Mouse (Mus musculus) lung, postnatal 0 days (tissue): Measurements from ENCODE around the gene Ctf1. TPM values are rescaled to one million over a fixed set of nuclear protein-coding genes. Genes with fewer than 3 reads are reported as not detected.

Experiments
- ATAC-seq: fragments of 200-750 bp; cut with Nextera tagmentation; 2 replicates; pipeline ENCODE4 v1.8.0; 2017; ENCODE audit warnings: moderate library complexity
- DNase-seq: peaks from one replicate; pipeline ENCODE4 v3.0.0-alpha.2; 2016; ENCODE audit warnings: low spot score
- H3K27ac ChIP-seq: fragments of 300-500 bp; sonication (generic); 2 replicates; pipeline ENCODE4 v1.5.1; 2014; ENCODE audit warnings: antibody characterized with exemption, mild to moderate bottlenecking, low read length, mixed read lengths
- H3K27me3 ChIP-seq: fragments of 300-500 bp; sonication (generic); replicated peaks from 2 replicates; pipeline ENCODE4 v1.6.1; 2014; ENCODE audit warnings: low read length, mixed read lengths; ENCODE audit not compliant: insufficient read depth
- H3K36me3 ChIP-seq: fragments of 300-500 bp; sonication (generic); 2 replicates; pipeline ENCODE4 v1.6.1; 2014; ENCODE audit warnings: low read length, mixed read lengths; ENCODE audit not compliant: insufficient read depth
- H3K4me1 ChIP-seq: fragments of 300-500 bp; sonication (generic); 2 replicates; pipeline ENCODE4 v1.6.1; 2014; ENCODE audit warnings: antibody characterized with exemption, low read depth, low read length, mixed read lengths; ENCODE audit not compliant: insufficient read depth
- H3K4me2 ChIP-seq: fragments of 300-500 bp; sonication (generic); replicated peaks from 2 replicates; pipeline ENCODE4 v1.6.1; 2014; ENCODE audit warnings: low read depth, mild to moderate bottlenecking, low read length, moderate library complexity, mixed read lengths
- H3K4me3 ChIP-seq: fragments of 300-500 bp; sonication (generic); 2 replicates; pipeline ENCODE4 v1.5.1; 2014; ENCODE audit warnings: low read depth, low read length
- H3K9ac ChIP-seq: fragments of 300-500 bp; sonication (generic); replicated peaks from 2 replicates; pipeline ENCODE4 v1.6.1; 2014; ENCODE audit warnings: low read depth, mild to moderate bottlenecking
- H3K9me3 ChIP-seq: fragments of 300-500 bp; sonication (generic); 2 replicates; pipeline ENCODE4 v1.6.1; 2016; ENCODE audit warnings: low read length, mixed read lengths
- CTCF ChIP-seq: IDR thresholded peaks from 2 replicates; pipeline ENCODE4 v1.5.1; 2016; ENCODE audit warnings: antibody characterized with exemption, mild to moderate bottlenecking
- EP300 ChIP-seq: IDR thresholded peaks from 2 replicates; pipeline ENCODE4 v1.6.1; 2016; ENCODE audit warnings: antibody characterized with exemption, mild to moderate bottlenecking, control low read depth
- WGBS: fragments of 180-500 bp; shearing (Covaris S2); extraction: QIAGEN DNeasy Blood & Tissue Kit; methylation state at CpG from one replicate; pipeline ENCODE4 v1.1.7; 2014; 5-methylcytosine and 5-hydroxymethylcytosine counted together
- polyA plus RNA-seq: library from polyadenylated mRNA; unstranded; fragments of >200 nt; fragmentation: Nextera tagmentation; extraction: Ambion mirVana; gene quantifications from 2 replicates; pipeline ENCODE4 v1.2.1, GENCODE M21; 2015

Ctf1 gene
- 9.9 and 10.4 TPM in 2 replicates for polyA plus RNA-seq

DNA sequence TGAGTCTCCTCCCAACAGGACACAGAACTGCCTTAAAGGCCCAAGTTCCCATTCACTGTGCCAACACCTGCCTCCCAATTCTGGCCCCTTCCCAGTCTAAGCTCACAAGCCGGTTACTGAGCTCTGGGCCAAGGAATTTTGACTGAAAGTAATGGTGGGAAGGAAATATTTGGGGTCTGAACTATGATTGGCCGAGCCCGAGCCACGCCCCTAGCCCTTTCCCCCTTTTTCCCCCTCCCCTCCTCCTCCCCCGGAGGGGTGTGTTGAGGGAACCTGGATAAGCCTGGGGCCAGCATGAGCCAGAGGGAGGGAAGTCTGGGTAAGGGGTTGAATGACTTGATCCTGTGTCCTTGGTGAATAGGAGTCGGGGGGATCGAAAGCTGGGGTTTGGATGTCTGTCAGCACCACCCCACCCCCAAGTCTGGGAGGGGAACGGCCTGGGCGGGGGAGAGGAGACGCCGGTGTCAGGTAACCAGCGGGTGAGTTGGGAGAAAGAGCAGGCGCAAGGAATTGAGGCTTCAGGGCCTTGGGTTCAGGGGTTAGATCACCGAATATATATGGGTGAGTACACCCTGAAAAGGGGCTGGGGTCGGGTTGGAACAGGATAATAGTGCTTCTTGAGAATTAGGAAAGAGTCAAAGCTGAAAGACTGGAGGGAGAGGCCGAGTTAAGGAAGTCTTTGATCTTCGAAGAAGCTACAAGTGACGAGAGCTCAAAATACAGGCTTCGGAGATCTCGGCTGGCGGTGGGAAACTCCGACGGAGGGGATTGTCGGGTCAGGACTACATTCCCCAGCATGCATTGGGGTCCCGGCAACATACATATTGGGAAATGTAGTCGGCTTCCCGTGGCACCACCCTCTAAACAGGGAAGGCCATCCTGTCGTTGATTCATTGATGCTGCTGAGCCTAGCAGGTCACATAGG, at the start of gene Ctf1:
Gene Ctf1, plus strand, starts transcription at position 276 of the 925 bp plus-strand sequence.
- Histone ChIP-seq H3K4me1 (peaks cover 8% of the 10 kb centered on the region; the same call in 1 of the 2 replicates), H3K36me3 (no peaks in the 10 kb centered on the region)
- WGBS, result 4% methylated on average over 27 of the region's 28 CpGs

DNA sequence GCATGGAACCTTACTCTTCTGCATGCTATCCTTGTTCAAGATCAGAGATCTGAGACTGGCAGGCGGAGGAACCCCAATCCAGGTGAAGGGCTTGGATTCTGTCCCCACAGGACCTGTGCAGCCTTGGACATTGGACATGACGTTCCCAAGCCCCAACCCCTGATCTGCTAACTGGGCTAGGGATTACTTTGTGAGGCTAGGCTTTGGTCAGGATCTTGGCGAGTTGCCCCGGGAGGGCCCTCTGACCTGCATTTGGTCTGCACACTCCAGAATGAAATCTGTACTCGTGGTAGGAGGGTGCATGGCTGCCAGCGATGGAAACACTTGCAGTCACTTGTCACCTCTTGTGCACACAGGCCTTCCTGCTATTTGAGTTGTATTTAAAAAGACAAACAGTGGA, 49.6 kb upstream of the Ctf1 start:
- TF ChIP-seq EP300, result no peak
- 77% methylated on average over 6 of the region's 6 CpGs for WGBS

More for the DNA sequence above, at the start of gene Ctf1:
- ATAC-seq, result peak; percentile 47
- H3K27ac ChIP-seq, result peak within 1 kb of the TSS; percentile 86
- no peaks in the 10 kb centered on the region for H3K27me3 ChIP-seq
- peak within 1 kb of the TSS; percentile 36; the same call in 1 of the 2 replicates for H3K9ac ChIP-seq
- peak within 1 kb of the TSS; percentile 37 for H3K4me3 ChIP-seq
- peak; percentile 94 for DNase-seq
- H3K4me2 ChIP-seq, result peak within 1 kb of the TSS; percentile 60
- TF ChIP-seq CTCF (no peak), EP300 (no peak; the same call in 1 of the 2 replicates)
- H3K9me3 ChIP-seq, result no peaks in the 10 kb centered on the region

GRCm38 (mm10) chr7:127666066-127666654, 46.4 kb upstream of the Ctf1 start:
- Histone ChIP-seq H3K4me1 (no peaks in the 10 kb centered on the region), H3K4me2 (no peak overlapping the region), H3K9ac (no peak overlapping the region), H3K4me3 (no peak overlapping the region), H3K27me3 (no peaks in the 10 kb centered on the region), H3K36me3 (no peaks in the 10 kb centered on the region), H3K9me3 (no peaks in the 10 kb centered on the region), H3K27ac (no peak overlapping the region)
- DNase-seq, result no peak
- ATAC-seq, result no peak
- TF ChIP-seq EP300 (no peak), CTCF (no peak)
- WGBS, result 87% methylated on average over 6 of the region's 6 CpGs

More for the DNA sequence above, 49.6 kb upstream of the Ctf1 start:
- H3K4me2 ChIP-seq, result no peak overlapping the region
- H3K36me3 ChIP-seq, result no peaks in the 10 kb centered on the region
- H3K9me3 ChIP-seq, result no peaks in the 10 kb centered on the region
- DNase-seq (no peak), ATAC-seq (no peak)
- no peak overlapping the region for H3K9ac ChIP-seq
- H3K4me3 ChIP-seq, result no peak overlapping the region
- H3K4me1 ChIP-seq, result no peaks in the 10 kb centered on the region
- H3K27ac ChIP-seq, result no peak overlapping the region
- H3K27me3 ChIP-seq, result no peaks in the 10 kb centered on the region

DNA sequence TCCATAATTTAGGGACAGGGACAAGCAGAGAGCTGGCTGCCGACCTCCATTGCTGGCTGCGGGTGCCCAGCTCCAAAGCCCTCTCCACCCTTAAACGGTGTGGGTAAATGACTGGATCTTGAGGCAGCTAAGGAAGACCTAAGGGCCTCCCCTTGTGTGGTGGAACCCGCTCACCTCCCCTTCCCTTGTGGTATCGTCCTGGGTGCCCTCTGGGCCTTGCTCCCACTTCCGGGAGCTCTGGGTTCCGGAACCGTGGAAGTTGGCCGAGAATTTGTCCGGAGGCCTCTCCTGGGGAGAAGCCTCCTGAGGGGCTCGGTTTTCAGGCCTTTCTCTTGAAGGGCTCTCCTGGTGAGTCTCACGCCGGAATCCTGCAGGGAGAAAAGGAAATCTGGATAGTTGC, 45.9 kb upstream of the Ctf1 start:
- no peak overlapping the region for H3K27ac ChIP-seq
- ATAC-seq, result no peak
- WGBS, result 93% methylated on average over 13 of the region's 13 CpGs
- no peaks in the 10 kb centered on the region for H3K27me3 ChIP-seq
- TF ChIP-seq CTCF, result no peak
- no peak for TF ChIP-seq EP300
- H3K36me3 ChIP-seq, result no peaks in the 10 kb centered on the region
- no peaks in the 10 kb centered on the region for H3K4me1 ChIP-seq
- no peak overlapping the region for H3K4me3 ChIP-seq
- no peak for DNase-seq
- no peak overlapping the region for H3K9ac ChIP-seq
- H3K4me2 ChIP-seq, result no peak overlapping the region
- no peaks in the 10 kb centered on the region for H3K9me3 ChIP-seq

DNA sequence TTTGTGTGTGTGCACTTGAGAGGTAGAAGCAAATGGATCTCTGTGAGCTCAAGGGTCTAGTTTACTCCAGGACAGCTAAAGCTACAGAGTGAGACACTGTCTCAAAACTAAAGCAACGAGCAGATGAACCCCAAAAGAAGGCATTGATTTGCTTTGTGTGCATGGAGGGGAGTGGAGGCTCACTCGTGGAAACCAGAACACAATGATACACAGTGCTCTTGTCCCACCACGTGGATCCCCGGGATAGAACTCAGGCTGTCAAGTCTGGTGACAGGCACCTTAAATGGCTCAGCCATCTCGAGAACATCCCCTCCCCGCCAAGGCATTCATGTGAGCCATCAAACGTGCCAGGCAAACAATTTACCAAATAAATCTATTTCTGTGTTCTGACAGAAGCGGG, 45.4 kb upstream of the Ctf1 start:
- no peak overlapping the region for H3K4me3 ChIP-seq
- TF ChIP-seq EP300 (no peak), CTCF (no peak)
- DNase-seq (no peak), ATAC-seq (no peak)
- WGBS, result 65% methylated on average over 8 of the region's 8 CpGs
- no peaks in the 10 kb centered on the region for H3K36me3 ChIP-seq
- no peak overlapping the region for H3K9ac ChIP-seq
- H3K9me3 ChIP-seq, result no peaks in the 10 kb centered on the region
- H3K4me2 ChIP-seq, result no peak overlapping the region
- H3K27me3 ChIP-seq, result no peaks in the 10 kb centered on the region
- no peaks in the 10 kb centered on the region for H3K4me1 ChIP-seq
- H3K27ac ChIP-seq, result no peak overlapping the region
